Mouse (Mus musculus) C2C12 (cell line): ENCODE measurements around the gene Plxna2.

ENCODE experiments used
- CTCF ChIP-seq: IDR thresholded peaks from one replicate; pipeline ENCODE4 v1.5.1; 2011; ENCODE audit not compliant: control insufficient read depth, insufficient read depth, insufficient read length
- MAX ChIP-seq: IDR thresholded peaks from one replicate; pipeline ENCODE4 v1.6.1; 2011; ENCODE audit warnings: mild to moderate bottlenecking, control low read depth

- TF ChIP-seq CTCF (no peak), MAX (no peak)
These were observed 221.4 kb downstream of the Plxna2 start for GRCm38 (mm10) chr1:194839230-194839910.
